Mouse (Mus musculus): ENCODE results near the gene Olfr181. TPM values are rescaled to one million over a fixed set of nuclear protein-coding genes. Genes with fewer than 3 reads are reported as not detected.

Gene Olfr181
- polyA plus RNA-seq (2015; fragmentation: Nextera tagmentation; extraction: Ambion mirVana) = not detected in 2 replicates

GRCm38 (mm10) chr16:58928655-58929054, at the start of gene Olfr181:
TSS of gene Olfr181 (minus strand) at chr16:58928755.
- ATAC-seq = no peak
- Histone ChIP-seq H3K4me2 (ENCODE audit: low read length) (no peak within 1 kb of the TSS), H3K9me3 (ENCODE audit: control insufficient read depth, low read length) (no peaks in the 10 kb centered on the region), H3K27ac (ENCODE audit: low read depth, low read length) (no peak within 1 kb of the TSS), H3K4me3 (ENCODE audit: low read length) (no peak within 1 kb of the TSS), H3K9ac (ENCODE audit: low read depth, low read length) (no peak within 1 kb of the TSS), H3K27me3 (replicated peaks; ENCODE audit: control insufficient read depth, insufficient read depth, low read length) (no peaks in the 10 kb centered on the region), H3K36me3 (ENCODE audit: control insufficient read depth, insufficient read depth, low read length) (no peaks in the 10 kb centered on the region), H3K4me1 (ENCODE audit: control insufficient read depth, insufficient read depth, low read depth, low read length) (no peaks in the 10 kb centered on the region)
- 63% methylated on average over 1 of the region's 1 CpGs for WGBS

GRCm38 (mm10) chr16:58929292-58929691, 737 bp upstream of the Olfr181 start, which contains the start of gene Olfr180:
TSS of gene Olfr180 (minus strand) at chr16:58929392.
- no peak within 1 kb of the TSS for H3K4me2 ChIP-seq (ENCODE audit: low read length)
- 85% methylated on average over 4 of the region's 4 CpGs for WGBS
- ATAC-seq = no peak

GRCm38 (mm10) chr16:58891963-58892362, 36.6 kb downstream of the Olfr181 start, which contains the start of gene Olfr178:
TSS of gene Olfr178 (minus strand) at chr16:58892063.
- no peaks in the 10 kb centered on the region for H3K9me3 ChIP-seq (ENCODE audit: control insufficient read depth, low read length)
- no peak within 1 kb of the TSS for H3K4me2 ChIP-seq (ENCODE audit: low read length)
- H3K36me3 ChIP-seq (ENCODE audit: control insufficient read depth, insufficient read depth, low read length) = no peaks in the 10 kb centered on the region
- H3K9ac ChIP-seq (ENCODE audit: low read depth, low read length) = no peak within 1 kb of the TSS
- ATAC-seq = no peak
- no peaks in the 10 kb centered on the region for H3K4me1 ChIP-seq (ENCODE audit: control insufficient read depth, insufficient read depth, low read depth, low read length)
- no peaks in the 10 kb centered on the region for H3K27me3 ChIP-seq (replicated peaks; ENCODE audit: control insufficient read depth, insufficient read depth, low read length)
- 89% methylated on average over 3 of the region's 3 CpGs for WGBS
- no peak within 1 kb of the TSS for H3K27ac ChIP-seq (ENCODE audit: low read depth, low read length)
- H3K4me3 ChIP-seq (ENCODE audit: low read length) = no peak within 1 kb of the TSS

More at GRCm38 (mm10) chr16:58929292-58929691, 737 bp upstream of the Olfr181 start, which contains the start of gene Olfr180:
- H3K27ac ChIP-seq (ENCODE audit: low read depth, low read length) = no peak within 1 kb of the TSS
- H3K4me1 ChIP-seq (ENCODE audit: control insufficient read depth, insufficient read depth, low read depth, low read length) = no peaks in the 10 kb centered on the region
- H3K36me3 ChIP-seq (ENCODE audit: control insufficient read depth, insufficient read depth, low read length) = no peaks in the 10 kb centered on the region
- H3K27me3 ChIP-seq (replicated peaks; ENCODE audit: control insufficient read depth, insufficient read depth, low read length) = no peaks in the 10 kb centered on the region
- no peak within 1 kb of the TSS for H3K4me3 ChIP-seq (ENCODE audit: low read length)
- no peaks in the 10 kb centered on the region for H3K9me3 ChIP-seq (ENCODE audit: control insufficient read depth, low read length)
- H3K9ac ChIP-seq (ENCODE audit: low read depth, low read length) = no peak within 1 kb of the TSS

GRCm38 (mm10) chr16:58884416-58884815, 44.1 kb downstream of the Olfr181 start:
- Histone ChIP-seq H3K9me3 (ENCODE audit: control insufficient read depth, low read length) (no peaks in the 10 kb centered on the region), H3K27me3 (replicated peaks; ENCODE audit: control insufficient read depth, insufficient read depth, low read length) (no peaks in the 10 kb centered on the region), H3K9ac (ENCODE audit: low read depth, low read length) (no peak overlapping the region), H3K4me2 (ENCODE audit: low read length) (no peak overlapping the region), H3K27ac (ENCODE audit: low read depth, low read length) (no peak overlapping the region), H3K4me3 (ENCODE audit: low read length) (no peak overlapping the region), H3K36me3 (ENCODE audit: control insufficient read depth, insufficient read depth, low read length) (no peaks in the 10 kb centered on the region), H3K4me1 (ENCODE audit: control insufficient read depth, insufficient read depth, low read depth, low read length) (no peaks in the 10 kb centered on the region)
- WGBS = 96% methylated on average over 2 of the region's 2 CpGs
- no peak for ATAC-seq

Other genes with a start within 250 kb of the Olfr181 start
- gene Gpr15, start 209.7 kb downstream of the Olfr181 start, polyA plus RNA-seq (2015; fragmentation: Nextera tagmentation; extraction: Ambion mirVana) = 0.12 TPM in 1 of 2 replicates, not detected in the other
- 157 and 169 TPM in 2 replicates for gene Cldnd1, start 200.8 kb downstream of the Olfr181 start, polyA plus RNA-seq (2015; fragmentation: Nextera tagmentation; extraction: Ambion mirVana)
- not detected in 2 replicates for gene Olfr172, start 165.6 kb downstream of the Olfr181 start, polyA plus RNA-seq (2015; fragmentation: Nextera tagmentation; extraction: Ambion mirVana)
- not detected in 2 replicates for gene Olfr173, start 128.5 kb downstream of the Olfr181 start, polyA plus RNA-seq (2015; fragmentation: Nextera tagmentation; extraction: Ambion mirVana)
- gene Olfr175-ps1, start 102.0 kb downstream of the Olfr181 start, polyA plus RNA-seq (2015; fragmentation: Nextera tagmentation; extraction: Ambion mirVana) = not detected in 2 replicates
- gene Olfr177, start 54.0 kb downstream of the Olfr181 start, polyA plus RNA-seq (2015; fragmentation: Nextera tagmentation; extraction: Ambion mirVana) = not detected in 2 replicates
- not detected in 2 replicates for gene Olfr178, start 36.7 kb downstream of the Olfr181 start, polyA plus RNA-seq (2015; fragmentation: Nextera tagmentation; extraction: Ambion mirVana)
- not detected in 2 replicates for gene Olfr180, start 637 bp upstream of the Olfr181 start, polyA plus RNA-seq (2015; fragmentation: Nextera tagmentation; extraction: Ambion mirVana)
- not detected in 2 replicates for gene Olfr183, start 66.6 kb upstream of the Olfr181 start, polyA plus RNA-seq (2015; fragmentation: Nextera tagmentation; extraction: Ambion mirVana)
- gene Olfr186, start 101.5 kb upstream of the Olfr181 start, polyA plus RNA-seq (2015; fragmentation: Nextera tagmentation; extraction: Ambion mirVana) = not detected in 2 replicates
- gene Olfr187, start 111.0 kb upstream of the Olfr181 start, polyA plus RNA-seq (2015; fragmentation: Nextera tagmentation; extraction: Ambion mirVana) = not detected in 2 replicates
- not detected in 2 replicates for gene Olfr190, start 149.2 kb upstream of the Olfr181 start, polyA plus RNA-seq (2015; fragmentation: Nextera tagmentation; extraction: Ambion mirVana)
- gene Olfr191, start 161.1 kb upstream of the Olfr181 start, polyA plus RNA-seq (2015; fragmentation: Nextera tagmentation; extraction: Ambion mirVana) = not detected in 2 replicates
- gene Olfr193, start 183.1 kb upstream of the Olfr181 start, polyA plus RNA-seq (2015; fragmentation: Nextera tagmentation; extraction: Ambion mirVana) = not detected in 2 replicates
- not detected in 2 replicates for gene Olfr194, start 192.3 kb upstream of the Olfr181 start, polyA plus RNA-seq (2015; fragmentation: Nextera tagmentation; extraction: Ambion mirVana)
- gene Olfr195, start 218.3 kb upstream of the Olfr181 start, polyA plus RNA-seq (2015; fragmentation: Nextera tagmentation; extraction: Ambion mirVana) = not detected in 2 replicates
- gene Olfr196, start 241.7 kb upstream of the Olfr181 start, polyA plus RNA-seq (2015; fragmentation: Nextera tagmentation; extraction: Ambion mirVana) = not detected in 2 replicates

All from hindbrain, embryonic 16.5 days (tissue).